Mouse (Mus musculus): ENCODE data around the gene Gpbar1. TPM values are rescaled to one million over a fixed set of nuclear protein-coding genes. Genes with fewer than 3 reads are reported as not detected.

Gpbar1 gene
- polyA plus RNA-seq, 1 experiment from 2014 or later = 0.83 TPM

GRCm38 (mm10) chr1:74294733-74295455, 16.5 kb downstream of the Gpbar1 start:
- ATAC-seq (replicated peaks; ENCODE audit: insufficient number of reproducible peaks, low FRiP score, low TSS enrichment) = no peak
- peaks cover 80% of the 10 kb centered on the region for H3K4me1 ChIP-seq (ENCODE audit: control insufficient read depth, insufficient read depth, low read length)
- peaks cover 14% of the 10 kb centered on the region for H3K36me3 ChIP-seq (ENCODE audit: control insufficient read depth, insufficient read depth, low read length)

GRCm38 (mm10) chr1:74295456-74296171, 17.3 kb downstream of the Gpbar1 start:
- Histone ChIP-seq H3K9me3 (replicated peaks; ENCODE audit: control insufficient read depth, low read length) (no peaks in the 10 kb centered on the region), H3K27ac (ENCODE audit: low read depth, low read length) (peak overlapping the region; percentile 99), H3K4me3 (ENCODE audit: low read depth, low read length) (peak overlapping the region; percentile 33), H3K4me1 (ENCODE audit: control insufficient read depth, insufficient read depth, low read length) (peaks cover 78% of the 10 kb centered on the region), H3K4me2 (peak overlapping the region; percentile 67), H3K9ac (ENCODE audit: low read depth, low read length) (peak overlapping the region; percentile 63), H3K36me3 (ENCODE audit: control insufficient read depth, insufficient read depth, low read length) (peaks cover 14% of the 10 kb centered on the region), H3K27me3 (ENCODE audit: control insufficient read depth, insufficient read depth, low read length) (no peaks in the 10 kb centered on the region)
- 7% methylated on average over 9 of the region's 9 CpGs for WGBS (ENCODE audit: insufficient replicate concordance)
- ATAC-seq (replicated peaks; ENCODE audit: insufficient number of reproducible peaks, low FRiP score, low TSS enrichment) = peak; percentile 82

More at GRCm38 (mm10) chr1:74294733-74295455, 16.5 kb downstream of the Gpbar1 start:
- Histone ChIP-seq H3K27ac (ENCODE audit: low read depth, low read length) (peak overlapping the region; percentile 99), H3K4me3 (ENCODE audit: low read depth, low read length) (peak overlapping the region; percentile 33), H3K4me2 (peak overlapping the region; percentile 67), H3K9me3 (replicated peaks; ENCODE audit: control insufficient read depth, low read length) (no peaks in the 10 kb centered on the region), H3K9ac (ENCODE audit: low read depth, low read length) (peak overlapping the region; percentile 63; the same call in 1 of the 2 replicates), H3K27me3 (ENCODE audit: control insufficient read depth, insufficient read depth, low read length) (no peaks in the 10 kb centered on the region)
- WGBS (ENCODE audit: insufficient replicate concordance) = 77% methylated on average over 6 of the region's 6 CpGs

GRCm38 (mm10) chr1:74296477-74296876, 18.1 kb downstream of the Gpbar1 start:
- peak overlapping the region; percentile 33; the same call in 1 of the 2 replicates for H3K4me3 ChIP-seq (ENCODE audit: low read depth, low read length)
- peaks cover 14% of the 10 kb centered on the region; the same call in 1 of the 2 replicates for H3K36me3 ChIP-seq (ENCODE audit: control insufficient read depth, insufficient read depth, low read length)
- 23% methylated on average over 6 of the region's 6 CpGs for WGBS (ENCODE audit: insufficient replicate concordance)
- H3K9ac ChIP-seq (ENCODE audit: low read depth, low read length) = peak overlapping the region; percentile 63
- ATAC-seq (replicated peaks; ENCODE audit: insufficient number of reproducible peaks, low FRiP score, low TSS enrichment) = no peak
- peak overlapping the region; percentile 99 for H3K27ac ChIP-seq (ENCODE audit: low read depth, low read length)
- H3K9me3 ChIP-seq (replicated peaks; ENCODE audit: control insufficient read depth, low read length) = no peaks in the 10 kb centered on the region
- no peaks in the 10 kb centered on the region for H3K27me3 ChIP-seq (ENCODE audit: control insufficient read depth, insufficient read depth, low read length)
- H3K4me2 ChIP-seq = peak overlapping the region; percentile 67
- H3K4me1 ChIP-seq (ENCODE audit: control insufficient read depth, insufficient read depth, low read length) = peaks cover 73% of the 10 kb centered on the region

GRCm38 (mm10) chr1:74297269-74297668, 18.9 kb downstream of the Gpbar1 start:
- Histone ChIP-seq H3K4me1 (ENCODE audit: control insufficient read depth, insufficient read depth, low read length) (peaks cover 71% of the 10 kb centered on the region), H3K4me2 (peak overlapping the region; percentile 4), H3K4me3 (ENCODE audit: low read depth, low read length) (no peak overlapping the region), H3K9me3 (replicated peaks; ENCODE audit: control insufficient read depth, low read length) (no peaks in the 10 kb centered on the region), H3K27me3 (ENCODE audit: control insufficient read depth, insufficient read depth, low read length) (no peaks in the 10 kb centered on the region), H3K9ac (ENCODE audit: low read depth, low read length) (no peak overlapping the region; the same call in 1 of the 2 replicates), H3K27ac (ENCODE audit: low read depth, low read length) (peak overlapping the region; percentile 99), H3K36me3 (ENCODE audit: control insufficient read depth, insufficient read depth, low read length) (peaks cover 12% of the 10 kb centered on the region; the same call in 1 of the 2 replicates)
- no peak for ATAC-seq (replicated peaks; ENCODE audit: insufficient number of reproducible peaks, low FRiP score, low TSS enrichment)
- 31% methylated on average over 3 of the region's 3 CpGs for WGBS (ENCODE audit: insufficient replicate concordance)

- Histone ChIP-seq H3K9ac (ENCODE audit: low read depth, low read length) (no peak overlapping the region), H3K27me3 (ENCODE audit: control insufficient read depth, insufficient read depth, low read length) (no peaks in the 10 kb centered on the region), H3K9me3 (replicated peaks; ENCODE audit: control insufficient read depth, low read length) (no peaks in the 10 kb centered on the region), H3K36me3 (ENCODE audit: control insufficient read depth, insufficient read depth, low read length) (peaks cover 3% of the 10 kb centered on the region; the same call in 1 of the 2 replicates), H3K4me3 (ENCODE audit: low read depth, low read length) (no peak overlapping the region), H3K4me1 (ENCODE audit: control insufficient read depth, insufficient read depth, low read length) (peaks cover 77% of the 10 kb centered on the region), H3K4me2 (no peak overlapping the region; the same call in 1 of the 2 replicates), H3K27ac (ENCODE audit: low read depth, low read length) (peak overlapping the region; percentile 32; the same call in 1 of the 2 replicates)
- 88% methylated on average over 5 of the region's 5 CpGs for WGBS (ENCODE audit: insufficient replicate concordance)
- ATAC-seq (replicated peaks; ENCODE audit: insufficient number of reproducible peaks, low FRiP score, low TSS enrichment) = no peak
Observed at GRCm38 (mm10) chr1:74298157-74298750, 19.9 kb downstream of the Gpbar1 start.

- Histone ChIP-seq H3K9ac (ENCODE audit: low read depth, low read length) (no peak overlapping the region), H3K36me3 (ENCODE audit: control insufficient read depth, insufficient read depth, low read length) (no peaks in the 10 kb centered on the region), H3K9me3 (replicated peaks; ENCODE audit: control insufficient read depth, low read length) (no peaks in the 10 kb centered on the region), H3K4me1 (ENCODE audit: control insufficient read depth, insufficient read depth, low read length) (peaks cover 73% of the 10 kb centered on the region), H3K4me3 (ENCODE audit: low read depth, low read length) (no peak overlapping the region), H3K27me3 (ENCODE audit: control insufficient read depth, insufficient read depth, low read length) (no peaks in the 10 kb centered on the region), H3K27ac (ENCODE audit: low read depth, low read length) (peak overlapping the region; percentile 6; the same call in 1 of the 2 replicates), H3K4me2 (no peak overlapping the region)
- no peak for ATAC-seq (replicated peaks; ENCODE audit: insufficient number of reproducible peaks, low FRiP score, low TSS enrichment)
- 57% methylated on average over 5 of the region's 5 CpGs for WGBS (ENCODE audit: insufficient replicate concordance)
Observed at GRCm38 (mm10) chr1:74298996-74299395, 20.6 kb downstream of the Gpbar1 start.

GRCm38 (mm10) chr1:74300347-74301110, 22.2 kb downstream of the Gpbar1 start:
- peaks cover 59% of the 10 kb centered on the region for H3K4me1 ChIP-seq (ENCODE audit: control insufficient read depth, insufficient read depth, low read length)
- no peak overlapping the region for H3K4me3 ChIP-seq (ENCODE audit: low read depth, low read length)
- peak overlapping the region; percentile 20; the same call in 1 of the 2 replicates for H3K4me2 ChIP-seq
- no peaks in the 10 kb centered on the region for H3K9me3 ChIP-seq (replicated peaks; ENCODE audit: control insufficient read depth, low read length)
- no peak for ATAC-seq (replicated peaks; ENCODE audit: insufficient number of reproducible peaks, low FRiP score, low TSS enrichment)
- 57% methylated on average over 6 of the region's 6 CpGs for WGBS (ENCODE audit: insufficient replicate concordance)
- no peak overlapping the region; the same call in 1 of the 2 replicates for H3K9ac ChIP-seq (ENCODE audit: low read depth, low read length)
- no peaks in the 10 kb centered on the region for H3K27me3 ChIP-seq (ENCODE audit: control insufficient read depth, insufficient read depth, low read length)
- H3K36me3 ChIP-seq (ENCODE audit: control insufficient read depth, insufficient read depth, low read length) = no peaks in the 10 kb centered on the region
- H3K27ac ChIP-seq (ENCODE audit: low read depth, low read length) = peak overlapping the region; percentile 41; the same call in 1 of the 2 replicates

DNA sequence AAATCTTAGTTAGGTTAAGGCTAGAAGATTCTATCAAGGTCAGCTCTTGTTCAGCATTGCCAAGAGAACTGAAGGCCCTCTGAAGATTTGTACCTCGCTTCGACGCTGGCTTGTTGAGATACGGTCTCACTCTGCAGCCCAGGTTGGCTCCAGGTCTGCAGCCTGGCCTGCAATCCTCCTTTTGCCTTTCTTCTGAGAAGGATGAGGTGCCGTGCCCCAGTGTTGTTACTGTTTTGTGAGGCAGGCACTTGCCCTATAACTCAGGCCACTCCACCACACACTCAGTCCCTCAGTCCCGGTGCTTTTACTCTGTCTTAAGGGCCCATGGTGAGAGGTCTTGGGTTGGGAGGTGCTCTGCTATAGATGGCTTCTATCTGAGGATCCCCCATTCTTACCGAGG, 23.9 kb downstream of the Gpbar1 start:
- Histone ChIP-seq H3K27me3 (ENCODE audit: control insufficient read depth, insufficient read depth, low read length) (no peaks in the 10 kb centered on the region), H3K27ac (ENCODE audit: low read depth, low read length) (no peak overlapping the region), H3K4me1 (ENCODE audit: control insufficient read depth, insufficient read depth, low read length) (peaks cover 42% of the 10 kb centered on the region), H3K36me3 (ENCODE audit: control insufficient read depth, insufficient read depth, low read length) (no peaks in the 10 kb centered on the region), H3K9me3 (replicated peaks; ENCODE audit: control insufficient read depth, low read length) (no peaks in the 10 kb centered on the region), H3K4me2 (no peak overlapping the region), H3K4me3 (ENCODE audit: low read depth, low read length) (no peak overlapping the region), H3K9ac (ENCODE audit: low read depth, low read length) (no peak overlapping the region)
- no peak for ATAC-seq (replicated peaks; ENCODE audit: insufficient number of reproducible peaks, low FRiP score, low TSS enrichment)
- WGBS (ENCODE audit: insufficient replicate concordance) = 90% methylated on average over 7 of the region's 7 CpGs

Data from heart, embryonic 11.5 days (tissue).